ENCODE assay signal across 15 mouse cellular contexts in the genomic region with DNA sequence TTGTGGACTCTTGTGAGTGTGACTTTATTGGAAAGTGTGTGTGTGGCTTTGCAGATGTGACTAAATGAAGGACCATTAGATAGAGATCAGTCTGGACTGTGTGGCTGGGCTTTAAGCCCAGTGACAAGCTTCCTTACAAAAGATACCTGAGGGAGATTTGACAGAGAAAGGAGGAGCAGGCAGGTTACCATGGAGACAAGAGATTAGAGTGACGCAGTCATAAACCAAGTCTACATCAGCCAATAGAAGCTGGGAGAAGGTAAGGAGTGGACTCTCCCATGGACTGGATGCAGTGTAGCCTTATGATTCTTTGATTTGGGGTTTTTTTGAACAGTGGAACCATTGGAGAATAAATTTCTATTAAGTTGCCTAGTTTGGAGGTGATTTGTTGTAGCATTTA.
"Had no signal": no experiment of that assay in that cellular context is flagged by ENCODE, and none has a peak within 500 bp of the region (broad histone marks: within the 10 kb centered on the region; RNA-seq: fewer than 3 reads in every experiment).

No protein-coding gene starts in this region.

- H3K9me3 ChIP-seq: limb, embryonic 12.5 days; limb, embryonic 15.5 days; neural tube, embryonic 12.5 days had no signal

- H3K27ac ChIP-seq: kidney, postnatal 0 days; limb, embryonic 12.5 days; limb, embryonic 15.5 days; liver, embryonic 14.5 days; macrophage; neural tube, embryonic 12.5 days had no signal

- H3K36me3 ChIP-seq: limb, embryonic 12.5 days; limb, embryonic 15.5 days; neural tube, embryonic 12.5 days had no signal

- DNase-seq: kidney, adult 2 months; kidney, postnatal 36 days; left cerebral cortex, postnatal 4 days; liver, postnatal 0 days; thymus, adult 18-20 months; thymus, postnatal 36 days had no signal

- H3K9ac ChIP-seq: limb, embryonic 12.5 days; limb, embryonic 15.5 days; liver, embryonic 14.5 days; liver, postnatal 0 days; lung, embryonic 14.5 days; neural tube, embryonic 12.5 days had no signal

- ATAC-seq: intestine, postnatal 0 days; liver, postnatal 0 days had no signal

- H3K4me2 ChIP-seq: limb, embryonic 12.5 days; limb, embryonic 15.5 days; liver, embryonic 11.5 days; lung, embryonic 14.5 days; neural tube, embryonic 12.5 days had no signal

- H3K4me3 ChIP-seq: limb, embryonic 12.5 days; limb, embryonic 15.5 days; neural tube, embryonic 12.5 days had no signal

- H3K4me1 ChIP-seq: limb, embryonic 12.5 days; limb, embryonic 15.5 days; neural tube, embryonic 12.5 days had no signal

- H3K27me3 ChIP-seq: limb, embryonic 12.5 days; limb, embryonic 15.5 days; neural tube, embryonic 12.5 days had no signal
